Mouse (Mus musculus) small intestine, adult 2 months (tissue): ENCODE results near the gene Rab23.

ENCODE experiments used
- CTCF ChIP-seq: fragments of 200-500 bp; IDR thresholded peaks from 2 replicates; pipeline ENCODE4 v1.5.1; 2012; ENCODE audit warnings: low read depth, mild to moderate bottlenecking, control low read depth, inconsistent platforms, low read length, moderate library complexity, mixed read lengths; ENCODE audit not compliant: insufficient replicate concordance, insufficient read length; ENCODE audit errors: extremely low read depth
- POLR2A ChIP-seq: fragments of 200-500 bp; IDR thresholded peaks from 2 replicates; pipeline ENCODE4 v1.6.1; 2012; ENCODE audit warnings: low read depth, mild to moderate bottlenecking, control low read depth, inconsistent platforms, low read length, moderate library complexity

- TF ChIP-seq CTCF (no peak), POLR2A (no peak)
These were observed 4.9 kb upstream of the Rab23 start for GRCm38 (mm10) chr1:33714796-33715195.
